Mouse (Mus musculus) bone marrow macrophage, adult 2 months (primary cell): ENCODE results near the gene Pcp4.

Experiments
- CTCF ChIP-seq: IDR thresholded peaks from 2 replicates; pipeline ENCODE4 v1.5.1; 2012; ENCODE audit warnings: low read depth, mild to moderate bottlenecking, low read length, moderate library complexity
- POLR2A ChIP-seq: IDR thresholded peaks from 2 replicates; pipeline ENCODE4 v1.6.1; 2012; ENCODE audit warnings: mild to moderate bottlenecking, low read depth, low read length, borderline replicate concordance

DNA sequence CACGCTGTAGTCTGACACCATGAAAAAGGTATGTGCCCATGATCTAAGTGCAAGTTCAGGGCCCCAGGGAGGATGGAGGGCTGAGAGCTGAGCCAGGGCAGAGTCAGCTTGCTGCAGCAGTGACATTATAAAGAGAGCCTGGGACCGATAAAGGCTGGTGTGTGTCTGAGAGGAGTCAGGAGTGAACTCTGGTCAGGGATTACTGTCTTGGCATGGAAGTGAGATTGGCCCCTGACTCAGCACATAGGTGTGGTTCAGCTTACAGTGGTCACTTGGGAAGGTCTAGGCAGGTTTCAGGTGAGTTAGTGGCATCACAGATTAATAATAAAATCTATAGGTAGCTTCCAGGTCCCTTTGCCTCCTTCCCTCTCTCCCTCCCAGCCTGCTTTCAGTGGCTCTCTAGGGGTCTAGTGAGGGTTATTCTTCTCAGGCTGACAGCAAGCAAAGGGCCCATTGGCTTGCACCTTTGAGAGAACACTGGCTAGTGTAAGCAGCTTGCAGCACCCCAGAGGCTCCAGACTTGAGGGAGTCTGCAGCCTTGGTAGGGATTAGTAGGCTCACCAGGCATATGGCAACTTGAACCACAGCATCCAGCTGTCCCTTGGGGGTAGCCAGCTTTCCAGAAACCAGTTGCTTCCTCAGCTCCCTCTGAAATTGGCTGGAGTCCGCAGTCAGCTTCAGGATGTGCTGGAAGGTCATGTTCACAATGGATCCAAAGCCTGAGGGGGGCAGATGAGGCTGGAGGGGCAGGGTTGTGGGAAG is 33.2 kb upstream of the Pcp4 start:
- no peak for TF ChIP-seq POLR2A
- TF ChIP-seq CTCF = no peak
